Mouse (Mus musculus) hindbrain, embryonic 16.5 days (tissue): ENCODE measurements around the gene Ocln. TPM values are rescaled to one million over a fixed set of nuclear protein-coding genes. Genes with fewer than 3 reads are reported as not detected.
A peak's percentile ranks its signal among the peaks of the same experiment; 100 is the strongest.

Source experiments
- ATAC-seq: fragments of 200-750 bp; cut with Nextera tagmentation; 2 replicates; pipeline ENCODE4 v1.8.0; 2017; ENCODE audit warnings: moderate TSS enrichment, moderate library complexity
- H3K27ac ChIP-seq: fragments of 300-500 bp; sonication (generic); 2 replicates; pipeline ENCODE4 v1.5.1; 2014; ENCODE audit warnings: low read depth, mild to moderate bottlenecking, control low read depth, low read length, moderate library complexity
- H3K27me3 ChIP-seq: fragments of 300-500 bp; sonication (generic); replicated peaks from 2 replicates; pipeline ENCODE4 v1.6.1; 2014; ENCODE audit warnings: low read length; ENCODE audit not compliant: control insufficient read depth, insufficient read depth
- H3K36me3 ChIP-seq: fragments of 300-500 bp; sonication (generic); 2 replicates; pipeline ENCODE4 v1.6.1; 2014; ENCODE audit warnings: mild to moderate bottlenecking, low read length, moderate library complexity, mixed read lengths; ENCODE audit not compliant: control insufficient read depth, insufficient read depth
- H3K4me1 ChIP-seq: fragments of 300-500 bp; sonication (generic); 2 replicates; pipeline ENCODE4 v1.6.1; 2014; ENCODE audit warnings: low read depth, low read length; ENCODE audit not compliant: control insufficient read depth, insufficient read depth
- H3K4me2 ChIP-seq: fragments of 300-500 bp; sonication (generic); 2 replicates; pipeline ENCODE4 v1.6.1; 2014; ENCODE audit warnings: mild to moderate bottlenecking, low read length, control low read depth, moderate library complexity
- H3K4me3 ChIP-seq: fragments of 300-500 bp; sonication (generic); 2 replicates; pipeline ENCODE4 v1.5.1; 2014; ENCODE audit warnings: mild to moderate bottlenecking, low read length, control low read depth, moderate library complexity
- H3K9ac ChIP-seq: fragments of 300-500 bp; sonication (generic); 2 replicates; pipeline ENCODE4 v1.6.1; 2014; ENCODE audit warnings: low read depth, mild to moderate bottlenecking, control low read depth, low read length, moderate library complexity
- H3K9me3 ChIP-seq: fragments of 300-500 bp; sonication (generic); 2 replicates; pipeline ENCODE4 v1.6.1; 2014; ENCODE audit warnings: mild to moderate bottlenecking, low read length, moderate library complexity; ENCODE audit not compliant: control insufficient read depth
- WGBS: fragments of 180-500 bp; shearing (Covaris S2); extraction: QIAGEN DNeasy Blood & Tissue Kit; methylation state at CpG from one replicate; pipeline ENCODE4 v1.1.7; 2014; 5-methylcytosine and 5-hydroxymethylcytosine counted together
- polyA plus RNA-seq: library from polyadenylated mRNA; unstranded; fragments of >200 nt; fragmentation: Nextera tagmentation; extraction: Ambion mirVana; gene quantifications from 2 replicates; pipeline ENCODE4 v1.2.1, GENCODE M21; 2015

Gene Ocln
- polyA plus RNA-seq: 13.8 and 15.1 TPM in 2 replicates

- peak; percentile 88 for ATAC-seq
- H3K9ac ChIP-seq: peak within 1 kb of the TSS; percentile 71
- H3K27ac ChIP-seq: peak within 1 kb of the TSS; percentile 51
- H3K27me3 ChIP-seq: peaks cover 37% of the 10 kb centered on the region
- no peaks in the 10 kb centered on the region for H3K36me3 ChIP-seq
- WGBS: 1% methylated on average over 43 of the region's 45 CpGs
- no peaks in the 10 kb centered on the region for H3K9me3 ChIP-seq
- peak within 1 kb of the TSS; percentile 80 for H3K4me3 ChIP-seq
- H3K4me1 ChIP-seq: peaks cover 15% of the 10 kb centered on the region
- peak within 1 kb of the TSS; percentile 99 for H3K4me2 ChIP-seq
Measured at GRCm38 (mm10) chr13:100552369-100553041, at the start of gene Ocln. Gene Ocln (minus strand): TSS chr13:100552718.

DNA sequence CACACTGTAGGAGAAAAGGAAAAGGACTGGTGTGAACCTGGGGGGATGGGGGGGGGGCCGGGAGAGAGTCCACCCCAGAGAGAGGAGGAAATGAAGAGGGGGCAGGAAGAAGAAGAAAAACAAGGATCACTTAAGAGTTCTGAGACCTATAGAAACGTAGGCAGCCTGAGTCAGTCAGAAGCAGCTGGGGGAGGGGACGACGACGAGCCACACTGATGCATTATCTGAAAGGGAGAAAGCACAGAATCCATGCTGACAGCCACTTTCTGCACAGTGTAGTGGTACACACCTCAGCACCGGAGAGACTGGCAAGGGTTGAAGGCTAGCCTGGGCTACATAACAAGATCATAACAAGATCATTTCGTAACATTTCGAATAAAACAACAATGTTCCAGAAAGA, 48.5 kb upstream of the Ocln start:
- H3K4me2 ChIP-seq: no peak overlapping the region
- H3K4me3 ChIP-seq: no peak overlapping the region
- no peak overlapping the region for H3K9ac ChIP-seq
- no peak for ATAC-seq
- no peak overlapping the region for H3K27ac ChIP-seq
- no peaks in the 10 kb centered on the region for H3K9me3 ChIP-seq
- no peaks in the 10 kb centered on the region for H3K4me1 ChIP-seq
- H3K36me3 ChIP-seq: no peaks in the 10 kb centered on the region
- no peaks in the 10 kb centered on the region for H3K27me3 ChIP-seq
- WGBS: 71% methylated on average over 8 of the region's 8 CpGs

DNA sequence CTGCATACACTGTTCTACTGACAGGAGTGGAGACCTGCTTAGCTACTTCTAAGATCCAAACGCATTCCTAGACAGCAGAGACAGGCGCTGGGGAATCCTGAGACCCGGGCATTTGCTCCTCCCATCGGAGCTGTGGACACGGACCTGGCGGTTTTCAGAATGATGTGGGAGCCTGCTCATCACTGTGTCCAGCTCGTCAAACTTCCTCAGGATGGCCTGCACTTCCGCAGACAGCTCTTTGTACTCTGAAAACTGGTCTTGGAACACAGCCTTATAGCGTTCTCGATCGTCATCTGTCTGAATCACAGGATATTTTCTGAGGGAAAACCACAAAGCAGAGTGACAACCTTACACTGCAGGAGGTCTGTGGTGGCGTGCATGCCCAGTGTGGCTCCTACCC, 47.8 kb upstream of the Ocln start:
- 82% methylated on average over 12 of the region's 12 CpGs for WGBS
- no peak for ATAC-seq

GRCm38 (mm10) chr13:100597284-100597683, 44.8 kb upstream of the Ocln start:
- no peak overlapping the region for H3K4me2 ChIP-seq
- no peak overlapping the region for H3K4me3 ChIP-seq
- 77% methylated on average over 9 of the region's 9 CpGs for WGBS
- no peaks in the 10 kb centered on the region for H3K4me1 ChIP-seq
- no peaks in the 10 kb centered on the region for H3K27me3 ChIP-seq
- no peaks in the 10 kb centered on the region for H3K36me3 ChIP-seq
- ATAC-seq: no peak
- no peak overlapping the region for H3K9ac ChIP-seq
- H3K27ac ChIP-seq: no peak overlapping the region
- H3K9me3 ChIP-seq: no peaks in the 10 kb centered on the region

More for the DNA sequence above, 47.8 kb upstream of the Ocln start:
- no peak overlapping the region for H3K27ac ChIP-seq
- H3K36me3 ChIP-seq: no peaks in the 10 kb centered on the region
- H3K4me2 ChIP-seq: no peak overlapping the region
- H3K4me3 ChIP-seq: no peak overlapping the region
- no peaks in the 10 kb centered on the region for H3K9me3 ChIP-seq
- H3K27me3 ChIP-seq: no peaks in the 10 kb centered on the region
- H3K4me1 ChIP-seq: no peaks in the 10 kb centered on the region
- no peak overlapping the region for H3K9ac ChIP-seq

- Histone ChIP-seq H3K4me1 (no peaks in the 10 kb centered on the region), H3K27ac (no peak overlapping the region), H3K4me2 (no peak overlapping the region), H3K4me3 (no peak overlapping the region), H3K36me3 (no peaks in the 10 kb centered on the region), H3K9me3 (no peaks in the 10 kb centered on the region), H3K9ac (no peak overlapping the region), H3K27me3 (no peaks in the 10 kb centered on the region)
- no peak for ATAC-seq
- WGBS: 80% methylated on average over 3 of the region's 3 CpGs
Measured at GRCm38 (mm10) chr13:100595552-100595885, 43.0 kb upstream of the Ocln start.

- Histone ChIP-seq H3K9ac (no peak overlapping the region), H3K4me3 (no peak overlapping the region), H3K36me3 (no peaks in the 10 kb centered on the region), H3K9me3 (no peaks in the 10 kb centered on the region), H3K27me3 (no peaks in the 10 kb centered on the region), H3K27ac (no peak overlapping the region), H3K4me2 (no peak overlapping the region), H3K4me1 (no peaks in the 10 kb centered on the region)
- ATAC-seq: no peak
- 77% methylated on average over 5 of the region's 5 CpGs for WGBS
Measured at GRCm38 (mm10) chr13:100594838-100595551, 42.5 kb upstream of the Ocln start.

GRCm38 (mm10) chr13:100594041-100594792, 41.7 kb upstream of the Ocln start:
- H3K4me2 ChIP-seq: peak overlapping the region; percentile 39
- H3K9me3 ChIP-seq: no peaks in the 10 kb centered on the region
- WGBS: 50% methylated on average over 11 of the region's 17 CpGs
- H3K27ac ChIP-seq: no peak overlapping the region
- ATAC-seq: peak; percentile 83
- no peaks in the 10 kb centered on the region for H3K36me3 ChIP-seq
- H3K9ac ChIP-seq: no peak overlapping the region
- H3K4me3 ChIP-seq: no peak overlapping the region
- no peaks in the 10 kb centered on the region for H3K4me1 ChIP-seq
- H3K27me3 ChIP-seq: no peaks in the 10 kb centered on the region

DNA sequence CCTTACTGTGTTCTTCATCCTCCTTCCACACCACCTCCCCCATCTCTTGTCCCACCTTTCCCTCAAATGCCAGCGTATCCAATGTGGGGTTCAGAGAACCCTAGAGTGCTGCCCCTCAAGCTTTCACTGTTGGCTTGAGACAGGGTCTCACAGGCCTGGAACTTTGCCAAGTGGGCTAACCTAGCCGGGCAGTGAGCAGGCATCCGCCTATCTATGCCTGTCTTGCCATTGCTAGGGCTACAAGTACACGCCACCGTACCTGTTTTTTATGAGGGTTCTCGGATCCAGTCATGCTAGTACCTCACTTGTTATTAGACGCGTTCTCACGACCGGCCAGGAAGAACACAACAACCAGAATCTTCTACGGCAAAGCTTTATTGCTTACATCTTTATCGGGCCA, 36.1 kb upstream of the Ocln start:
- no peak overlapping the region for H3K9ac ChIP-seq
- no peaks in the 10 kb centered on the region for H3K36me3 ChIP-seq
- WGBS: 84% methylated on average over 11 of the region's 12 CpGs
- no peak overlapping the region for H3K4me3 ChIP-seq
- peak overlapping the region; percentile 39 for H3K4me2 ChIP-seq
- H3K4me1 ChIP-seq: no peaks in the 10 kb centered on the region
- H3K27ac ChIP-seq: no peak overlapping the region
- peak; percentile 45; the same call in 1 of the 2 replicates for ATAC-seq
- no peaks in the 10 kb centered on the region for H3K9me3 ChIP-seq
- H3K27me3 ChIP-seq: no peaks in the 10 kb centered on the region

DNA sequence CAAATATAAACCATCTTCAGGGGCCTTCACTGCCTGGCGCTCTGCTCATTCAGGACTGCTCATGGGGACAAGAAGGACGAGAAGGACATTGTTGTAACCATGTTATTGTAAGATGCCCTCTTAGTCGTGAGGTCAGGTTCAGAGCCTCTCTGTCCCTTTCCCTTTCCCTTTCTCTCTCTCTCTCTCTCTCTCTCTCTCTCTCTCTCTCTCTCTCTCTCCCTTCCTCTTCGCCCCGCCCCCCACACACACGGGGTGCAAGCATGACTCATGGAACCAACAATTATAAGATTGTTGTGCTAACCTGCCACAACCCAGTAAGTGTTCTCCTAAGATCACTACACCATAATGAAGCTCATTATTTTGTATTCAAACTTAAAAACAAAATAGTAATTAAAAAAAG, 29.6 kb upstream of the Ocln start:
- no peak overlapping the region for H3K9ac ChIP-seq
- WGBS: 45% methylated on average over 6 of the region's 6 CpGs
- no peaks in the 10 kb centered on the region for H3K4me1 ChIP-seq
- H3K36me3 ChIP-seq: no peaks in the 10 kb centered on the region
- no peak overlapping the region for H3K4me3 ChIP-seq
- H3K27me3 ChIP-seq: no peaks in the 10 kb centered on the region
- ATAC-seq: no peak
- H3K9me3 ChIP-seq: no peaks in the 10 kb centered on the region
- H3K4me2 ChIP-seq: no peak overlapping the region
- H3K27ac ChIP-seq: no peak overlapping the region
